Mouse (Mus musculus) MEL (cell line): ENCODE results near the gene Dgkh. TPM values are rescaled to one million over a fixed set of nuclear protein-coding genes. Genes with fewer than 3 reads are reported as not detected.

Experiments used
- DNase-seq: peaks from one replicate; pipeline ENCODE4 v3.0.0; 2011; ENCODE audit warnings: low read depth, low spot score
- H3K27ac ChIP-seq: 2 replicates; pipeline ENCODE4 v1.5.1; 2012; ENCODE audit warnings: low read depth, mild to moderate bottlenecking, control low read depth, low read length, moderate library complexity; ENCODE audit not compliant: control insufficient read depth
- H3K27me3 ChIP-seq, 2 experiments: fragments of 150-350 bp in 1 of 2; sonication (generic) in 1 of 2; 2 replicates each; pipeline ENCODE4 v1.6.1; 2012; ENCODE audit warnings: low read length in 2 of 2, mild to moderate bottlenecking in 2 of 2, improper control_type of control experiment in 1 of 2, moderate library complexity in 1 of 2; ENCODE audit not compliant: insufficient read depth in 2 of 2, control insufficient read depth in 1 of 2
- H3K36me3 ChIP-seq, 2 experiments: 2 replicates each; pipeline ENCODE4 v1.6.1; 2012 to 2014; ENCODE audit warnings: low read length in 2 of 2, improper control_type of control experiment in 1 of 2, inconsistent platforms in 1 of 2, mild to moderate bottlenecking in 1 of 2; ENCODE audit not compliant: insufficient read depth in 2 of 2, control insufficient read depth in 1 of 2
- H3K4me1 ChIP-seq, 2 experiments: fragments of 150-350 bp in 1 of 2; sonication (generic) in 1 of 2; 2 replicates each; pipeline ENCODE4 v1.6.1; 2012; ENCODE audit warnings: low read length in 2 of 2, improper control_type of control experiment in 1 of 2, mild to moderate bottlenecking in 1 of 2; ENCODE audit not compliant: insufficient read depth in 2 of 2, control insufficient read depth in 1 of 2
- H3K4me3 ChIP-seq, 2 experiments: fragments of 150-350 bp in 1 of 2; sonication (generic) in 1 of 2; 2 replicates each; pipeline ENCODE4 v1.5.1; 2012; ENCODE audit warnings: low read depth in 2 of 2, low read length in 2 of 2, mild to moderate bottlenecking in 2 of 2, moderate library complexity in 2 of 2, control low read depth in 1 of 2, improper control_type of control experiment in 1 of 2; ENCODE audit not compliant: control insufficient read depth in 1 of 2, insufficient read depth in 1 of 2
- H3K79me2 ChIP-seq: 2 replicates; pipeline ENCODE4 v1.6.1; 2012; ENCODE audit warnings: mild to moderate bottlenecking, low read length, moderate library complexity; ENCODE audit not compliant: control insufficient read depth, poor library complexity, insufficient read depth
- H3K9ac ChIP-seq: 2 replicates; pipeline ENCODE4 v1.6.1; 2012; ENCODE audit warnings: low read depth, mild to moderate bottlenecking, control low read depth, low read length, moderate library complexity; ENCODE audit not compliant: control insufficient read depth, poor library complexity, severe bottlenecking
- H3K9me3 ChIP-seq: fragments of 150-350 bp; sonication (generic); replicated peaks from 2 replicates; pipeline ENCODE4 v1.6.1; 2012; ENCODE audit warnings: mild to moderate bottlenecking, low read length, improper control_type of control experiment, moderate library complexity; ENCODE audit not compliant: insufficient read depth
- ETS1 ChIP-seq: IDR thresholded peaks from 2 replicates; pipeline ENCODE4 v1.6.1; 2012; ENCODE audit warnings: low read depth, mild to moderate bottlenecking, inconsistent platforms, low read length, improper control_type of control experiment, moderate library complexity
- MAFK ChIP-seq: IDR thresholded peaks from 2 replicates; pipeline ENCODE4 v1.6.1; 2011; ENCODE audit warnings: low read depth, mild to moderate bottlenecking, low read length, improper control_type of control experiment, borderline replicate concordance
- MAX ChIP-seq: IDR thresholded peaks from 2 replicates; pipeline ENCODE4 v1.6.1; 2011; ENCODE audit warnings: low read length, improper control_type of control experiment
- MEF2A ChIP-seq: IDR thresholded peaks from 2 replicates; pipeline ENCODE4 v1.6.1; 2014; ENCODE audit warnings: low read depth, mild to moderate bottlenecking, inconsistent platforms, low read length, improper control_type of control experiment; ENCODE audit not compliant: poor library complexity, insufficient replicate concordance, severe bottlenecking; ENCODE audit errors: extremely low read depth
- MYB ChIP-seq: IDR thresholded peaks from 2 replicates; pipeline ENCODE4 v1.6.1; 2011; ENCODE audit warnings: mild to moderate bottlenecking, low read depth, low read length, improper control_type of control experiment
- NELFE ChIP-seq: IDR thresholded peaks from 2 replicates; pipeline ENCODE4 v1.6.1; 2011; ENCODE audit warnings: low read depth, low read length, improper control_type of control experiment
- SIN3A ChIP-seq: IDR thresholded peaks from 2 replicates; pipeline ENCODE4 v1.6.1; 2012; ENCODE audit warnings: low read length, improper control_type of control experiment, inconsistent platforms
- TCF12 ChIP-seq: IDR thresholded peaks from 2 replicates; pipeline ENCODE4 v1.6.1; 2014; ENCODE audit warnings: low read depth, mild to moderate bottlenecking, inconsistent platforms, low read length, improper control_type of control experiment, moderate library complexity
- USF2 ChIP-seq, 2 experiments: IDR thresholded peaks; 2 replicates each; pipeline ENCODE4 v1.6.1; 2011 to 2012; ENCODE audit warnings: improper control_type of control experiment in 2 of 2, low read length in 2 of 2, borderline replicate concordance in 1 of 2, inconsistent platforms in 1 of 2, low read depth in 1 of 2, mild to moderate bottlenecking in 1 of 2; ENCODE audit not compliant: insufficient read depth in 1 of 2
- ZC3H11A ChIP-seq: IDR thresholded peaks from 2 replicates; pipeline ENCODE4 v1.6.1; 2012; ENCODE audit warnings: low read depth, mild to moderate bottlenecking, inconsistent platforms, low read length, improper control_type of control experiment
- ZKSCAN1 ChIP-seq: IDR thresholded peaks from 2 replicates; pipeline ENCODE4 v1.6.1; 2012; ENCODE audit warnings: low read depth, mild to moderate bottlenecking, inconsistent platforms, low read length, improper control_type of control experiment, moderate library complexity
- polyA plus RNA-seq, 2 experiments: library from polyadenylated mRNA; stranded (reverse) in 1 of 2; unstranded in 1 of 2; fragments of >175 nt in 1 of 2; fragments of >200 nt in 1 of 2; gene quantifications; 2 replicates each; pipeline versions ENCODE4 v1.2.1 to v1.2.4; 2012; ENCODE audit warnings: low replicate concordance in 2 of 2, low read depth in 1 of 2; ENCODE audit not compliant: insufficient read length in 2 of 2, insufficient read depth in 1 of 2, missing spikeins in 1 of 2
- total RNA-seq: library from RNA; depleted of rRNA; stranded (reverse); fragments of 300-350 nt; gene quantifications from 2 replicates; pipeline ENCODE4 v1.2.3, GENCODE M21; 2012

Gene Dgkh
- total and polyA plus RNA-seq, 3 experiments = under 0.01 TPM; not detected in 2

DNA sequence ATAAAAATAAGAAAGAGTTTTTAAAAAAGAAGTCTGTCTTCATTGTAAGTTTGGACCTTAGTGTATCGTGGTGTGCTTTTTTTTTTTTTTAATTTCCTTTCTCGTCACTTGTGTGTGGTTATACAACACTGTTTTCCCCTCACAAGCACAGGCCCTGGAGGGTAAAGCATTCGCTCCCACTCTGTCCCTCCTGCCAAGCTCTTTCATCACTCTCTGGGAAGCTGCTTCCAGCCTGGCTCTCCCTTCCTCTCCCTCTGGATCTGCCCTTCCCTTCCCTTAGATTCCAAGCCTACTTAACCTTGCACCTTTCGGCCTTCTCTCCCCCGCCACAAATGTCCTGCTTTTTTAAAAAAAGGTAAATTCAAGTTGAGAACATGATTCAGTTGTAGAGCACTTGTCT, 69.9 kb downstream of the Dgkh start:
- H3K9me3 ChIP-seq = no peaks in the 10 kb centered on the region
- H3K4me1 ChIP-seq = no peaks in the 10 kb centered on the region
- no peak for TF ChIP-seq ZC3H11A

DNA sequence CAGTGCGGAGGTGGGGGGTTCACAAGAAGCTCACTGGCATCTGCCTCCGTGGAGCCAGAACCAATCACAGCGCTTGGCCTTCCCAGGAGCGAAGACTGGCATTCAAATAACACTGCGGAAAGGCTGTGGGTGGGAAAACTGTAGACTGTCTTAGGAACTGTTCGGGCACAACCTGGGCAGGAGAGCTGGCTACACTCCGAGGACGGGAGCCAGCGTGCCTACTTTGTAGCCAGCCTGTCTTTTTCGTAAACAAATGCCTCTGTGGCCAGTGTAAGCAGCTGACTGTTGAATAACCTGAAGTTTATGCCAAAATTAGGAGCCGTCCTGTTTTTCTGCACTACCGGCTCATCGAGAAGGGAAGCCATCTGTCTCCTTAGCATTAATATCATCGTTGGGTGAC, 71.1 kb downstream of the Dgkh start:
- Histone ChIP-seq H3K9me3 (no peaks in the 10 kb centered on the region), H3K27me3 (no peaks in the 10 kb centered on the region), H3K9ac (no peak overlapping the region), H3K4me3 (no peak overlapping the region), H3K36me3 (no peaks in the 10 kb centered on the region), H3K4me1 (no peaks in the 10 kb centered on the region), H3K79me2 (no peaks in the 10 kb centered on the region), H3K27ac (no peak overlapping the region)
- TF ChIP-seq SIN3A (no peak), MEF2A (no peak), MYB (no peak), USF2 (IDR thresholded peaks at IDR 0.05; ENCODE audit: borderline replicate concordance in 1 of 2, insufficient read depth in 1 of 2, low read depth in 1 of 2, low read length in 2 of 2) (no peak), ZKSCAN1 (no peak), MAX (no peak), NELFE (no peak), ETS1 (no peak)
- no peak for DNase-seq

More for the DNA sequence above, 69.9 kb downstream of the Dgkh start:
- H3K79me2 ChIP-seq = no peaks in the 10 kb centered on the region
- no peaks in the 10 kb centered on the region for H3K27me3 ChIP-seq
- no peak overlapping the region for H3K9ac ChIP-seq
- H3K4me3 ChIP-seq = no peak overlapping the region
- H3K27ac ChIP-seq = no peak overlapping the region
- no peak for DNase-seq
- no peaks in the 10 kb centered on the region for H3K36me3 ChIP-seq

DNA sequence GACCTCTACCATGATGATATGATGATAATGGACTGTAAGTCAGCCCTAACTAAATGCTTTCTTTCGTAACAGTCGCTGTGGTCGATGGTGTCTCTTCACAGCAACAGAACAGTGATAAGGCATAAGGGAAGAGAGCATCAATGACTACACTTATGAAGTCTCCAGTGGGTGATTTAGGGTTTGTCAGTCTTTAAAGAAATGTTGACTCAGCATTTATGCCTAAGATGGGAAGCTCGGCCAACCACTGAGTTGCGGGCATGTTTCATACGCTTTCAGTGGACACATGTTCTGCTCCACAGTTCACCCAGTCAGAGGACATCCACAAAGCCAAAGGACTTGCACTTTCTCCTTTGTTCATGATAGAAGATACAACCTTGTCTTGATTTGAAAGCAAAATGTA, 73.9 kb downstream of the Dgkh start:
- no peaks in the 10 kb centered on the region for H3K4me1 ChIP-seq
- no peaks in the 10 kb centered on the region for H3K79me2 ChIP-seq

More for the DNA sequence above, 73.9 kb downstream of the Dgkh start:
- H3K27me3 ChIP-seq = no peaks in the 10 kb centered on the region; a peak in 1 of 4 replicates
- H3K9me3 ChIP-seq = no peaks in the 10 kb centered on the region
- H3K9ac ChIP-seq = no peak overlapping the region
- no peaks in the 10 kb centered on the region for H3K36me3 ChIP-seq
- H3K4me3 ChIP-seq = no peak overlapping the region
- peak; percentile 77; the same call in 1 of the 2 replicates for TF ChIP-seq MAFK
- no peak for TF ChIP-seq TCF12
- DNase-seq = no peak
- no peak overlapping the region for H3K27ac ChIP-seq
